Mouse (Mus musculus) bone marrow, adult 2 months (tissue): Measurements from ENCODE around the gene Tmco4.

Experiments used
- CTCF ChIP-seq: fragments of 200-500 bp; IDR thresholded peaks from 2 replicates; pipeline ENCODE4 v1.5.1; 2011; ENCODE audit warnings: low read length, control low read depth; ENCODE audit not compliant: control insufficient read depth, insufficient read depth
- POLR2A ChIP-seq: fragments of 200-500 bp; IDR thresholded peaks from 2 replicates; pipeline ENCODE4 v1.6.1; 2011; ENCODE audit warnings: low read depth, mild to moderate bottlenecking, control low read depth, low read length, borderline replicate concordance; ENCODE audit not compliant: control insufficient read depth

DNA sequence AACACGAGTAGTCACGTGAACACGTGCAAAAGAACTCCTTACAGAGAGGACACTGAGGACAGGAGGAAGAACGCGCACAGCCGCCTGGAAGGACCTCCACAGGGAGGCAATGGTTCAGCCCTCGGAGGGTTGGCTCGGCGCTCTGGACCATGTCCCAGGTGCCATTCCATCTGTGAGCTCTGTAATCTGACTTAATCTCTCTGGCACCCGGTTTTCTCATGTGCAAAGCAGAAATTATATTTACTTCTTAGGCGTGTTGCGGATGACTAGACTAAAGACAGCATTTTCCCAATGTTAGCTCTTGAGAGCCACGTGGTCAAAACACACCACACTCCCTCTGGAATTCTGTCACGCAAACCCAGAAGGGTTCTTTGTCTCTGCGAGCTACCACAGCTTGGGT, 13.6 kb upstream of the Tmco4 start:
- TF ChIP-seq CTCF (no peak), POLR2A (no peak)
